Mouse (Mus musculus): ENCODE results near the gene Ccdc122.
"Not testable (repeated sequence)": the region's sequence is repeated elsewhere in the genome, so short reads cannot be mapped to it uniquely, and the experiment has no call there.

The Ccdc122 gene

GRCm38 (mm10) chr14:77069361-77069760, 32.8 kb downstream of the Ccdc122 start:
- in situ Hi-C loops (cut with MboI; ENCODE audit: low pct_unique_long_range_greater_than_20kb in 1 of 2, low sequenced_read_pairs in 2 of 2, unreplicated experiment in 1 of 2), result no loop called here

- in situ Hi-C loops (cut with MboI; ENCODE audit: low pct_unique_long_range_greater_than_20kb in 1 of 2, low sequenced_read_pairs in 2 of 2, unreplicated experiment in 1 of 2), result no loop called here
Observed at GRCm38 (mm10) chr14:77081248-77081647, 44.7 kb downstream of the Ccdc122 start.

GRCm38 (mm10) chr14:77100285-77100684, 63.7 kb downstream of the Ccdc122 start:
- in situ Hi-C loops (cut with MboI; ENCODE audit: low pct_unique_long_range_greater_than_20kb in 1 of 2, low sequenced_read_pairs in 2 of 2, unreplicated experiment in 1 of 2), result no loop called here

- in situ Hi-C loops (cut with MboI; ENCODE audit: low pct_unique_long_range_greater_than_20kb in 1 of 2, low sequenced_read_pairs in 2 of 2, unreplicated experiment in 1 of 2), result not testable (repeated sequence)
Observed at GRCm38 (mm10) chr14:77110622-77111021, 74.0 kb downstream of the Ccdc122 start.

GRCm38 (mm10) chr14:77130612-77131011, 94.0 kb downstream of the Ccdc122 start:
- in situ Hi-C loops (cut with MboI; ENCODE audit: low pct_unique_long_range_greater_than_20kb in 1 of 2, low sequenced_read_pairs in 2 of 2, unreplicated experiment in 1 of 2), result loop anchor here in 1 of 2 experiments (25.0 kb wide), 1 partner anchor 632 kb away; no protein-coding TSS in a partner anchor

GRCm38 (mm10) chr14:77136936-77137335, 100.4 kb downstream of the Ccdc122 start:
- in situ Hi-C loops (cut with MboI; ENCODE audit: low pct_unique_long_range_greater_than_20kb in 1 of 2, low sequenced_read_pairs in 2 of 2, unreplicated experiment in 1 of 2), result loop anchor here in 1 of 2 experiments (25.0 kb wide), 1 partner anchor 625 kb away; no protein-coding TSS in a partner anchor

GRCm38 (mm10) chr14:77141324-77142282, 105.0 kb downstream of the Ccdc122 start:
- in situ Hi-C loops (cut with MboI; ENCODE audit: low pct_unique_long_range_greater_than_20kb in 1 of 2, low sequenced_read_pairs in 2 of 2, unreplicated experiment in 1 of 2), result loop anchor here in 1 of 2 experiments (25.0 kb wide), 1 partner anchor 621 kb away; no protein-coding TSS in a partner anchor

GRCm38 (mm10) chr14:77145103-77145502, 108.5 kb downstream of the Ccdc122 start:
- in situ Hi-C loops (cut with MboI; ENCODE audit: low pct_unique_long_range_greater_than_20kb in 1 of 2, low sequenced_read_pairs in 2 of 2, unreplicated experiment in 1 of 2), result loop anchor here in 1 of 2 experiments (25.0 kb wide), 1 partner anchor 617 kb away; no protein-coding TSS in a partner anchor

- in situ Hi-C loops (cut with MboI; ENCODE audit: low pct_unique_long_range_greater_than_20kb in 1 of 2, low sequenced_read_pairs in 2 of 2, unreplicated experiment in 1 of 2), result loop anchor here in 1 of 2 experiments (25.0 kb wide), 1 partner anchor 615 kb away; no protein-coding TSS in a partner anchor
Observed at GRCm38 (mm10) chr14:77147635-77148034, 111.1 kb downstream of the Ccdc122 start.

- in situ Hi-C loops (cut with MboI; ENCODE audit: low pct_unique_long_range_greater_than_20kb in 1 of 2, low sequenced_read_pairs in 2 of 2, unreplicated experiment in 1 of 2), result no loop called here
Observed at GRCm38 (mm10) chr14:77150556-77150955, 114.0 kb downstream of the Ccdc122 start.

- in situ Hi-C loops (cut with MboI; ENCODE audit: low pct_unique_long_range_greater_than_20kb in 1 of 2, low sequenced_read_pairs in 2 of 2, unreplicated experiment in 1 of 2), result no loop called here
Observed at GRCm38 (mm10) chr14:77151431-77151830, 114.9 kb downstream of the Ccdc122 start.

GRCm38 (mm10) chr14:77156222-77156910, 119.8 kb downstream of the Ccdc122 start, which contains the start of gene Enox1:
Gene Enox1, plus strand, starts transcription at chr14:77156763.
- in situ Hi-C loops (cut with MboI; ENCODE audit: low pct_unique_long_range_greater_than_20kb in 1 of 2, low sequenced_read_pairs in 2 of 2, unreplicated experiment in 1 of 2), result no loop called here

GRCm38 (mm10) chr14:77156911-77157504, 120.4 kb downstream of the Ccdc122 start:
- in situ Hi-C loops (cut with MboI; ENCODE audit: low pct_unique_long_range_greater_than_20kb in 1 of 2, low sequenced_read_pairs in 2 of 2, unreplicated experiment in 1 of 2), result no loop called here

- in situ Hi-C loops (cut with MboI; ENCODE audit: low pct_unique_long_range_greater_than_20kb in 1 of 2, low sequenced_read_pairs in 2 of 2, unreplicated experiment in 1 of 2), result no loop called here
Observed at GRCm38 (mm10) chr14:77157505-77157911, 120.9 kb downstream of the Ccdc122 start.

- in situ Hi-C loops (cut with MboI; ENCODE audit: low pct_unique_long_range_greater_than_20kb in 1 of 2, low sequenced_read_pairs in 2 of 2, unreplicated experiment in 1 of 2), result no loop called here
Observed at GRCm38 (mm10) chr14:77159397-77159796, 122.8 kb downstream of the Ccdc122 start.
